Mouse (Mus musculus) cerebellum, adult 2 months (tissue): ENCODE measurements at regions not wholly inside any gene's neighbourhood (a gene's known extent, or its start where the extent isn't known, plus 50 kb on each side); places are given as distances from the start of the nearest gene placed in this dataset.

Experiments used
- CTCF ChIP-seq: fragments of 200-500 bp; IDR thresholded peaks from 2 replicates; pipeline ENCODE4 v1.5.1; 2011; ENCODE audit warnings: low read depth, mild to moderate bottlenecking, control low read depth, low read length, moderate library complexity, borderline replicate concordance; ENCODE audit not compliant: insufficient read depth
- POLR2A ChIP-seq: fragments of 200-500 bp; IDR thresholded peaks from 2 replicates; pipeline ENCODE4 v1.6.1; 2011; ENCODE audit warnings: low read length, control low read depth, borderline replicate concordance; ENCODE audit not compliant: insufficient read depth

- TF ChIP-seq CTCF (no peak), POLR2A (no peak)
These were observed 71.3 kb upstream of the Bnc1 start for GRCm38 (mm10) chr7:82063407-82063806.
